Mouse (Mus musculus): ENCODE measurements around the gene Mcm3.
A peak's percentile ranks its signal among the peaks of the same experiment; 100 is the strongest.
"Not testable (repeated sequence)": the region's sequence is repeated elsewhere in the genome, so short reads cannot be mapped to it uniquely, and the experiment has no call there.

Gene Mcm3

DNA sequence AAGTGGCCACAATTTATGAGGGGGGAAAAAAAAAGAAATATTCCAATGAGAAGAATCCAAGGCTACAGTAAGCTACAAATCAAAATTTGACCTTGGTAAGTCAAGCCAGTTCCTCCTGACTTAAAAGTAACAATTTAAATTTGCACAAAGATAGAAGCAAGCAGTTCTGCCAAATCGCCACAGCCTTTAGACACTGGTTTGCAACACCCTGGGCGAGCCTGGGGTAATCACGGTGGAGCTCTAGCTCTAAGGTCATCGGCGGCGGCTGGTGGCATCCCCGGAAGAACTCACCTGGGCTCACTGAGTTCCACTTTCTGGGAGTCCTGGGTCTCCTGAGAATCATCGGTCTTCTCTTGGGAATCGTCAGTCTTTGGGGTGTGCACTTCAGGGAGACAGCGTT, 15.6 kb downstream of the Mcm3 start:
- DNase-seq (ENCODE audit: low read depth, low spot score), result no peak

DNA sequence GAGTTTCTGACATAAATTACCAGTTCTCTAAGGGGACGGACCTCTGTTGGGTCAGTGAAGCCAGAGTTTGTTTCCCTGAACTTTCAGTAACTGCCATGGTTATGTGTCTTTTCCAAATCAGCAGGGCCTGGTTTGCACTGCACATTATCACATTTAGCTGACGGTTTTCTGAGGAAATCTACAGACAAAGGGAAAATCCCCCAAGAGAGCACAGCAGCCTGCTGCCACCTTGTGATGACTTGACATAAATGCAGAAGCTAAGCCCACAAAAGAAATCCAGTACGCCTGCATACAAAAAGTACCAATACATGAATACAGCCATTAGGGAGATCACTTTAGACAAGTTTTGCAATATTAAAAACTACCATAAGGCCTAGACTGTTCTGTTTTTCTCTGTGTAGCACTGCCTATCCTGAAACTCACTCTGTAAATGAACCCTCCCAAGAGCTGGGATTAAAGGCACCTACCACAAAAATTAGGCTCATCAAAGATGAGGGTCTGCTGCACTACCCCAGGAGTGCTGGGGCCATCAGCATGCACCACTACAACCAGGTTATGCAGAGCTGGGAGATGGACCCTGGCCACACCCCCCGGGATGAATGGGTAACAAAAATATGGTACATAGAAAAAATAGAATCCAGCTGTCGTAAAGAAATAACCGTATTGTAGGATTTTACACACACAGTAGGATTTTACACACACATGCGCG, 18.3 kb downstream of the Mcm3 start:
- DNase-seq (ENCODE audit: low read depth, low spot score), result peak; percentile 63

GRCm38 (mm10) chr1:20801275-20801674, 18.8 kb downstream of the Mcm3 start:
- DNase-seq (ENCODE audit: low read depth, low spot score), result no peak

DNA sequence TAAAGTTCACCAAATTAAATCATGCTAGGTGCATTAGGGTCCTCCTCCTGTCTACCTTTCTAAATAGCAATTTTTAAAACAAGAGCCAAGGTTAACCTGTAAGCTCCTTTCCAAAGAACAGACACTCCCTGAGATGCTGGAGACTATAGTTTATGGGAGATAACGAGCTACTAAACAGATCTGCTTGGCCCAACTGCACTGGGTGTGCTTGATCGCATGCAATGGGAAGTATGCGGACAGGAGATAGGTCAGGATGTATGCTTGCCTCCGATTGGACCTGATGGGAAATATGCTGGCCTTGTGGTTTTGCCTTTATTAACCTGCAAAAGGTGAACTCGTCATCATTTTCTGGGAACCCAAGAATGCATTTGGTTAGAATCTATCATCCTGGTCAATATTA, 24.9 kb downstream of the Mcm3 start:
- DNase-seq (ENCODE audit: low read depth, low spot score), result no peak

DNA sequence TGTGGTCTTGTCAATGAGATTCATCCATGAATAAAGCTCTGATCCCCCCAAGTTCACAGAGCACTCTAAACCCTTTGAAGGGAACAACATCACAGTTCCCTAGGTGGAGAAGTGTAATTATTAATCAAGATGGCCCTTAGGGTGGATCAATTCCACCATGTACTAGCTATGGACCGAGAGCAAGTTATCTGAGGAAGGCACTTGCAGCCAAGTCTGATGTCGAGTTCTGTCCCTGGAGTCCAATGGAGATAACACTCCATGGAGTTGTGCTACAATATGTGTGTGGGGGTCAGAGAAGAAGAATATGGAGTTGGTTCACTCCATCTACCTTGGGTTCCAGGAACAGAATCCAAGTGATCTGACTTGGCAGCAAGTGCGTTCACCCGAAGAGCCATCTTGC, 25.4 kb downstream of the Mcm3 start:
- no peak for DNase-seq (ENCODE audit: low read depth, low spot score)

GRCm38 (mm10) chr1:20791414-20791813, 28.7 kb downstream of the Mcm3 start:
- DNase-seq (ENCODE audit: low read depth, low spot score), result no peak

DNA sequence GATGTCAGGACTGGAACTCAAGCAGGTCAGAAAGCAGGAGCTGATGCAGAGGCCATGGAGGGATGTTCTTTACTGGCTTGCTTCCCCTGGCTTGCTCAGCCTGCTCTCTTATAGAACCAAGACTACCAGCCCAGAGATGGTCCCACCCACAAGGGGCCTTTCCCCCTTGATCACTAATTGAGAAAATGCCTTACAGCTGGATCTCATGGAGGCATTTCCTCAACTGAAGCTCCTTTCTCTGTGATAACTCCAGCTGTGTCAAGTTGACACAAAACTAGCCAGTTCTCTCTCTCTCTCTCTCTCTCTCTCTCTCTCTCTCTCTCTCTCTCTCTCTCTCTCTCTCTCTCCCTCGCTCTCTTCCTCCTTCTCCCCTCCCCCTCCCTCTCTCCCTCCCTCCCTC, 29.6 kb downstream of the Mcm3 start, which contains the start of gene Il17f:
Gene Il17f (minus strand): TSS at position 101 of the 400 bp plus-strand sequence.
- not testable (repeated sequence) for DNase-seq (ENCODE audit: low read depth, low spot score)

- no peak for DNase-seq (ENCODE audit: low read depth, low spot score)
Measured at GRCm38 (mm10) chr1:20788419-20788818, 31.7 kb downstream of the Mcm3 start.

GRCm38 (mm10) chr1:20787046-20787445, 33.1 kb downstream of the Mcm3 start:
- no peak for DNase-seq (ENCODE audit: low read depth, low spot score)

GRCm38 (mm10) chr1:20778366-20778765, 41.7 kb downstream of the Mcm3 start:
- DNase-seq (ENCODE audit: low read depth, low spot score), result no peak

- DNase-seq (ENCODE audit: low read depth, low spot score), result not testable (repeated sequence)
Measured at GRCm38 (mm10) chr1:20774026-20774730, 45.9 kb downstream of the Mcm3 start.

GRCm38 (mm10) chr1:20766526-20766925, 53.6 kb downstream of the Mcm3 start:
- no peak for DNase-seq (ENCODE audit: low read depth, low spot score)

GRCm38 (mm10) chr1:20761411-20761810, 58.7 kb downstream of the Mcm3 start:
- DNase-seq (ENCODE audit: low read depth, low spot score), result no peak

DNA sequence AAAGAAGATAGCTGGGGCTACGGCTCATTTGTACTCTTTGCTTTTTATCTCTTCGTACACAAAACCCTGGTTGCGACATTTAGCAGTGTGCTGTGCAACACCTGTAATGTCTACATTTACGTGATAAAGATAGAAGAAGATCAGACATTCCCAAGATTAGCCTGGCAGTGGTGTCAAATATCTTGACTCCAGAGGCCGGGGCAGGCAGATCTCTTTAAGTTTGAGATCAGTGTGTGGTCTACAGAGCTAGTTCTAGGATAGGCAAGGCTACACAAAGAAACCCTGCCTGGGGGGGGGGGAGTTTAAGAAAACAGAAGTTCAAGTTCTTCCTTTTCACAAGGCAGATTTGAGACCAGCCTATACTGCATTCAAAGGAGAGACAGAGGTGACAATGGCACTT, 59.8 kb downstream of the Mcm3 start:
- no peak for DNase-seq (ENCODE audit: low read depth, low spot score)

GRCm38 (mm10) chr1:20759799-20760198, 60.3 kb downstream of the Mcm3 start:
- DNase-seq (ENCODE audit: low read depth, low spot score), result no peak

GRCm38 (mm10) chr1:20757586-20757985, 62.5 kb downstream of the Mcm3 start:
- DNase-seq (ENCODE audit: low read depth, low spot score), result no peak

DNA sequence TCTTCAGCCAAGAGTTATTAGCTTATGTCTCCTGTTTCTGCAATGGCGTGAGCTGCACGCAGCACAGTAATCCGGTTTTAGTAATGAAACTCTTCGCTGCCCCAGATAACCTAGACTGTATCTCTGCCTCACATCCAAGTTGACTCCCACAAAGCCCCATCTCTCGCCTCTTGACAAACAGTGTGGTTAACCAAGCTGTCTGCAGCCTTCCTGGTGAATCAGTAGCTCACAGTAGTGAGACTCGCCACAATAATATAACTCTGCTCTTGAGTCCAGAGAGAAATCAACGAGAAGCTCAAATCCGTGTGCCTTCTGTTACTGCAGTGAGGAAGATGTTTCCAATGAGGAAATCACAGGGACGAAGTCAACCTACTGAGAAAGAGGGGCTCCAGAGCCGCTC, 65.7 kb downstream of the Mcm3 start:
- DNase-seq (ENCODE audit: low read depth, low spot score), result no peak
